ENCODE assay signal across 14 mouse cellular contexts in the genomic region with DNA sequence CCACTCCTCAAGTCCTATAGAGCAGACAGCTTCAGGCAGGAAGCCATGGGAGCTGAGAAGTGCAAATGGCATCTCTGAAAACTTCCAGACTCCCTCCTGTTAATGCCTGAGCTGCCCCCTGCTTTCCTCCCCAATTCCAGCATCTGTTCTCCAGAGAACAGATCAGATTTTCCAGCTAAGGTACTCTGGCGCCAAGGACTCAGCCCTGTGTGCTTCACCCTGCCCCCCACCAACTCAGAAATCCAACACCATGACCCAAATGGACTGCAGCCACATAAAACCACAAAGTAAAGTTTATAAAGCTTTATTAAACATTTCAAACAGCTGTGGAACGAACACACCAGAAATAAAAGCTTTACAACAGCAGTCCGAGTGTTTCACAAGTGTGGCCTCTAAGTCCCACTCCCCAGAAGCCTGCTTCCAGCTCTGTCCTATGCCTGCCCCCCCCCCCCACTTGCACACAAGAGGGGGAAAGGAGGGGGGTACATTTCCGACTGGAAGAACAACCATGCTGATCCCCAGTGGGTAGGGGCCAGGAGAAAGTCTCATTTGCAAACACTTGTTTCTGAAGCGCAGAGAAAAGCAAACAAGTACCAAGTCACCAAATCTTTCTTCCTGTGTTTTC. TPM values are rescaled to one million over a fixed set of nuclear protein-coding genes. Genes with fewer than 3 reads are reported as not detected.
DNase-seq lines count a peak whose midpoint lies in the region; ATAC-seq and TF ChIP-seq lines count a peak whose summit lies in the region.
"Had no signal": no experiment of that assay in that cellular context is flagged by ENCODE, and none has a peak within 500 bp of the region (broad histone marks: within the 10 kb centered on the region; RNA-seq: fewer than 3 reads in every experiment).

No protein-coding gene starts in this region.

- peaks cover 23% of the 10 kb centered on the region for H3K79me2 ChIP-seq in liver, adult 2 months (ENCODE audit: control insufficient read depth, insufficient read depth, low read length)

- DNase-seq in liver, adult 2 months (ENCODE audit: extremely low read depth, low read depth, low spot score) = peak; percentile 49
- no peak for DNase-seq in liver
- DNase-seq in cerebellum, postnatal 4 days (ENCODE audit: low spot score in 2 of 2) = no peak
- DNase-seq in frontal cortex, postnatal 14 days (ENCODE audit: low spot score in 2 of 2) = no peak
- DNase-seq in cerebellum, adult 9-11 months = no peak
- DNase-seq: cerebellum, adult 9-10 months; layer of hippocampus, adult 9-11 months had no signal

- no peak for TF ChIP-seq POLR2A in liver, adult 2 months (IDR thresholded peaks at IDR 0.05; ENCODE audit: extremely low read depth, insufficient read depth, low read length)

- H3K27me3 ChIP-seq in liver, adult 2 months (ENCODE audit: control insufficient read depth, insufficient read depth, low read length) = no peaks in the 10 kb centered on the region
- H3K27me3 ChIP-seq in embryonic facial prominence, embryonic 15.5 days = no peaks in the 10 kb centered on the region
- no peaks in the 10 kb centered on the region for H3K27me3 ChIP-seq in limb, embryonic 12.5 days
- no peaks in the 10 kb centered on the region for H3K27me3 ChIP-seq in stomach, embryonic 14.5 days (ENCODE audit: control insufficient read depth, insufficient read depth, low read length)
- H3K27me3 ChIP-seq: heart, embryonic 12.5 days; hindbrain, embryonic 13.5 days had no signal

- WGBS in liver, adult 2 months = 36% methylated on average over 5 of the region's 5 CpGs
- WGBS in embryonic facial prominence, embryonic 15.5 days = 43% methylated on average over 5 of the region's 5 CpGs
- 19% methylated on average over 5 of the region's 5 CpGs for WGBS in limb, embryonic 12.5 days
- WGBS in stomach, embryonic 14.5 days = 50% methylated on average over 5 of the region's 5 CpGs

- no peak for TF ChIP-seq CTCF in liver, adult 2 months (IDR thresholded peaks at IDR 0.05; ENCODE audit: low read depth, low read length)

- no peaks in the 10 kb centered on the region for H3K36me3 ChIP-seq in liver, adult 2 months (ENCODE audit: control insufficient read depth, insufficient read depth, low read length)
- H3K36me3 ChIP-seq in embryonic facial prominence, embryonic 15.5 days = peaks cover 33% of the 10 kb centered on the region
- peaks cover 45% of the 10 kb centered on the region for H3K36me3 ChIP-seq in limb, embryonic 12.5 days
- H3K36me3 ChIP-seq in stomach, embryonic 14.5 days (ENCODE audit: control insufficient read depth, insufficient read depth, low read length) = peaks cover 12% of the 10 kb centered on the region

- no peak overlapping the region for H3K27ac ChIP-seq in liver, adult 2 months (replicated peaks; ENCODE audit: insufficient read depth, low read depth, low read length)
- H3K27ac ChIP-seq in embryonic facial prominence, embryonic 15.5 days (replicated peaks) = peak overlapping the region; percentile 65
- peak overlapping the region; percentile 88 for H3K27ac ChIP-seq in limb, embryonic 12.5 days
- peak overlapping the region; percentile 49; the same call in 1 of the 2 replicates for H3K27ac ChIP-seq in stomach, embryonic 14.5 days (ENCODE audit: low read length)
- H3K27ac ChIP-seq: hindbrain, embryonic 13.5 days had no signal

- H3K9ac ChIP-seq in liver, adult 2 months (ENCODE audit: low read depth, low read length) = no peak overlapping the region
- no peak overlapping the region for H3K9ac ChIP-seq in embryonic facial prominence, embryonic 15.5 days
- H3K9ac ChIP-seq in limb, embryonic 12.5 days (replicated peaks) = 0 out of 2 replicates have a peak overlapping the region, but pooled peaks have one; percentile 8
- no peak overlapping the region for H3K9ac ChIP-seq in stomach, embryonic 14.5 days (replicated peaks; ENCODE audit: low read depth, low read length)
- H3K9ac ChIP-seq: heart, embryonic 12.5 days; hindbrain, embryonic 13.5 days had no signal

- no peak overlapping the region for H3K4me2 ChIP-seq in embryonic facial prominence, embryonic 15.5 days (replicated peaks)
- peak overlapping the region; percentile 36 for H3K4me2 ChIP-seq in limb, embryonic 12.5 days
- no peak overlapping the region for H3K4me2 ChIP-seq in stomach, embryonic 14.5 days (replicated peaks; ENCODE audit: low read depth, low read length)
- H3K4me2 ChIP-seq: heart, embryonic 12.5 days; hindbrain, embryonic 13.5 days; liver, embryonic 11.5 days had no signal

- peak; percentile 66; the same call in 1 of the 2 replicates for ATAC-seq in embryonic facial prominence, embryonic 15.5 days (ENCODE audit: insufficient number of reproducible peaks, low FRiP score, low TSS enrichment, low read depth)
- peak; percentile 82 for ATAC-seq in limb, embryonic 12.5 days (ENCODE audit: insufficient number of reproducible peaks, insufficient read depth, low FRiP score, low TSS enrichment, low read depth)
- ATAC-seq in stomach, embryonic 14.5 days (ENCODE audit: insufficient number of reproducible peaks, insufficient read depth, low FRiP score, low read depth) = peak; percentile 62; the same call in 1 of the 2 replicates
- ATAC-seq: CD4-positive, CD25-positive, alpha-beta regulatory T cell, adult 4 months had no signal

- H3K9me3 ChIP-seq in embryonic facial prominence, embryonic 15.5 days (replicated peaks) = peaks cover 3% of the 10 kb centered on the region; the same call in 1 of the 2 replicates
- peaks cover 40% of the 10 kb centered on the region for H3K9me3 ChIP-seq in limb, embryonic 12.5 days
- H3K9me3 ChIP-seq in stomach, embryonic 14.5 days (ENCODE audit: control insufficient read depth, low read depth, low read length) = peaks cover 28% of the 10 kb centered on the region

- H3K4me1 ChIP-seq in liver, adult 2 months (ENCODE audit: control insufficient read depth, insufficient read depth, low read length) = peaks cover 11% of the 10 kb centered on the region
- H3K4me1 ChIP-seq in embryonic facial prominence, embryonic 15.5 days = peaks cover 59% of the 10 kb centered on the region
- peaks cover 74% of the 10 kb centered on the region for H3K4me1 ChIP-seq in limb, embryonic 12.5 days (replicated peaks)
- H3K4me1 ChIP-seq in stomach, embryonic 14.5 days (ENCODE audit: control insufficient read depth, insufficient read depth, low read length) = 0 out of 2 replicates have a peak, but pooled peaks cover 7% of the 10 kb centered on the region

- no peak overlapping the region for H3K4me3 ChIP-seq in liver, adult 2 months (ENCODE audit: insufficient read depth, low read depth, low read length)
- H3K4me3 ChIP-seq in embryonic facial prominence, embryonic 15.5 days (replicated peaks) = no peak overlapping the region
- no peak overlapping the region for H3K4me3 ChIP-seq in limb, embryonic 12.5 days (replicated peaks)
- no peak overlapping the region for H3K4me3 ChIP-seq in stomach, embryonic 14.5 days (ENCODE audit: low read depth, low read length)
- H3K4me3 ChIP-seq: heart, embryonic 12.5 days; hindbrain, embryonic 13.5 days had no signal

RNA-seq across cellular contexts. Expression of gene Nnat, which starts 3.7 kb away (rescaled TPM):
- total RNA-seq in liver, adult 2 months (2014; rRNA removed) = 0.34 TPM in 1 of 2 replicates, not detected in the other
- polyA plus RNA-seq in liver, adult 2 months (2012; rRNA removed) = 0.24 TPM in 1 of 2 replicates, not detected in the other
- polyA plus RNA-seq in embryonic facial prominence, embryonic 15.5 days (2015; fragmentation: Nextera tagmentation; extraction: Ambion mirVana) = 322 and 340 TPM in 2 replicates
- 1,818 and 1,932 TPM in 2 replicates for polyA plus RNA-seq in limb, embryonic 12.5 days (2016; fragmentation: Nextera tagmentation; extraction: Ambion mirVana)
- polyA plus RNA-seq in stomach, embryonic 14.5 days (2014; fragmentation: Nextera tagmentation; extraction: Ambion mirVana) = 350 and 400 TPM in 2 replicates

RNA-seq across cellular contexts. Expression of gene Blcap, which starts 14.9 kb away (rescaled TPM):
- total RNA-seq in liver, adult 2 months (2014; rRNA removed) = 14.1 and 16.3 TPM in 2 replicates
- 33.1 and 37.9 TPM in 2 replicates for polyA plus RNA-seq in liver, adult 2 months (2012; rRNA removed)
- polyA plus RNA-seq in embryonic facial prominence, embryonic 15.5 days (2015; fragmentation: Nextera tagmentation; extraction: Ambion mirVana) = 54.2 and 57.1 TPM in 2 replicates
- 68.7 and 69.3 TPM in 2 replicates for polyA plus RNA-seq in limb, embryonic 12.5 days (2016; fragmentation: Nextera tagmentation; extraction: Ambion mirVana)
- 61.2 and 66.9 TPM in 2 replicates for polyA plus RNA-seq in stomach, embryonic 14.5 days (2014; fragmentation: Nextera tagmentation; extraction: Ambion mirVana)

Comparison
In these comparisons a context has a peak if more than half of its experiments do, and no peak if none do; other contexts are left out.
1. RNA of gene Nnat, which starts 3.7 kb away (polyA plus RNA-seq): 1,818 to 1,932 TPM in limb, embryonic 12.5 days, 350 to 400 TPM in stomach, embryonic 14.5 days and 322 to 340 TPM in embryonic facial prominence, embryonic 15.5 days; 0.24 TPM in liver, adult 2 months; every median in the first group is over 100 times any median in the second.
2. Peak in every context shown above with its lines, with median percentiles within 50 percentile points of each other: ATAC-seq.